Mouse (Mus musculus) hindbrain, postnatal 0 days (tissue): ENCODE data around the gene Pnkp. TPM values are rescaled to one million over a fixed set of nuclear protein-coding genes. Genes with fewer than 3 reads are reported as not detected.
A peak's percentile ranks its signal among the peaks of the same experiment; 100 is the strongest.

Experiments used
- ATAC-seq: fragments of 200-750 bp; cut with Nextera tagmentation; 2 replicates; pipeline ENCODE4 v1.8.0; 2017; ENCODE audit warnings: mild to moderate bottlenecking, moderate TSS enrichment, moderate library complexity
- DNase-seq: peaks from one replicate; pipeline ENCODE4 v3.0.0-alpha.2; 2015; ENCODE audit warnings: low spot score
- H3K27ac ChIP-seq: fragments of 300-500 bp; sonication (generic); 2 replicates; pipeline ENCODE4 v1.5.1; 2014; ENCODE audit warnings: mild to moderate bottlenecking
- H3K27me3 ChIP-seq: fragments of 300-500 bp; sonication (generic); 2 replicates; pipeline ENCODE4 v1.6.1; 2014; ENCODE audit warnings: low read length, mixed read lengths; ENCODE audit not compliant: insufficient read depth
- H3K36me3 ChIP-seq: fragments of 300-500 bp; sonication (generic); 2 replicates; pipeline ENCODE4 v1.6.1; 2014; ENCODE audit warnings: low read length, mixed read lengths; ENCODE audit not compliant: insufficient read depth
- H3K4me1 ChIP-seq: fragments of 300-500 bp; sonication (generic); 2 replicates; pipeline ENCODE4 v1.6.1; 2014; ENCODE audit warnings: antibody characterized with exemption, low read length, mixed read lengths; ENCODE audit not compliant: insufficient read depth
- H3K4me2 ChIP-seq: fragments of 300-500 bp; sonication (generic); 2 replicates; pipeline ENCODE4 v1.6.1; 2014; ENCODE audit warnings: low read depth, mild to moderate bottlenecking, low read length, moderate library complexity, mixed read lengths
- H3K4me3 ChIP-seq: fragments of 300-500 bp; sonication (generic); 2 replicates; pipeline ENCODE4 v1.5.1; 2014; ENCODE audit warnings: low read length
- H3K9ac ChIP-seq: fragments of 300-500 bp; sonication (generic); replicated peaks from 2 replicates; pipeline ENCODE4 v1.6.1; 2014; ENCODE audit warnings: mild to moderate bottlenecking, low read length, moderate library complexity, mixed read lengths
- H3K9me3 ChIP-seq: fragments of 300-500 bp; sonication (generic); 2 replicates; pipeline ENCODE4 v1.6.1; 2016; ENCODE audit warnings: low read length, mixed read lengths
- CTCF ChIP-seq: IDR thresholded peaks from 2 replicates; pipeline ENCODE4 v1.5.1; 2016; ENCODE audit warnings: antibody characterized with exemption, control low read depth, low read depth
- WGBS: fragments of 180-500 bp; shearing (Covaris S2); extraction: QIAGEN DNeasy Blood & Tissue Kit; methylation state at CpG from one replicate; pipeline ENCODE4 v1.1.7; 2014; 5-methylcytosine and 5-hydroxymethylcytosine counted together
- polyA plus RNA-seq: library from polyadenylated mRNA; unstranded; fragments of >200 nt; fragmentation: Nextera tagmentation; extraction: Ambion mirVana; gene quantifications from 2 replicates; pipeline ENCODE4 v1.2.1, GENCODE M21; 2015
- total RNA-seq: library from RNA; depleted of rRNA; stranded (reverse); fragments of >200 nt; gene quantifications from 2 replicates; pipeline ENCODE4 v1.2.3, GENCODE M21; 2014; rRNA removed

The Pnkp gene
- total RNA-seq (22.9 and 47.1 TPM in 2 replicates), polyA plus RNA-seq (35.7 and 37.5 TPM in 2 replicates)

DNA sequence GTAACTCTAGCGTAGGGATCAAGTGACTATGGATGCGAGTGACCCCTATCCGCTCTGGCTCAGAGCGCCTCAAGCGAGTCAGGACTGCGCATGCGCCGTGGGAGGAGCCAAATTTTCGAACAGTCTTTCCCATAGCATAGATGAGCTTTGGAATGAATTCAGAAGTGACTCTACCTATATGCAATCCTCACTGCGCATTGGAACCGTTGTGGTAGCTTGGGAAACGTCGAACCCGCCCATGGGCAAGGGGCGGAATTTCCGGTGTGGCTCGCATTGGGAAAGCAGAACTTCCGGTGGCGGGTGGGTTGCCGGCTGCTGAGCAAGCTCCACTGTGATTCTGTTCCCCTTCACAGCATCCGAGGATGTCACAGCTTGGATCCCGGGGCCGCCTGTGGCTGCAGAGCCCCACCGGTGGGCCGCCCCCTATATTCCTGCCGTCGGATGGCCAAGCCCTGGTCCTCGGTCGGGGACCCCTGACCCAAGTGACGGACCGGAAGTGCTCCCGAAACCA lies at the start of gene Pnkp:
TSS of gene Pnkp (plus strand) at position 98 of the 511 bp plus-strand sequence.
- Histone ChIP-seq H3K9ac (peak within 1 kb of the TSS; percentile 70), H3K4me2 (peak within 1 kb of the TSS; percentile 66), H3K9me3 (no peaks in the 10 kb centered on the region), H3K27ac (peak within 1 kb of the TSS; percentile 90), H3K4me1 (peaks cover 12% of the 10 kb centered on the region), H3K36me3 (peaks cover 9% of the 10 kb centered on the region; the same call in 1 of the 2 replicates), H3K4me3 (peak within 1 kb of the TSS; percentile 57), H3K27me3 (no peaks in the 10 kb centered on the region)
- peak; percentile 36 for TF ChIP-seq CTCF
- under 1% methylated on average over 32 of the region's 32 CpGs for WGBS
- peak; percentile 77 for ATAC-seq
- peak; percentile 95 for DNase-seq

DNA sequence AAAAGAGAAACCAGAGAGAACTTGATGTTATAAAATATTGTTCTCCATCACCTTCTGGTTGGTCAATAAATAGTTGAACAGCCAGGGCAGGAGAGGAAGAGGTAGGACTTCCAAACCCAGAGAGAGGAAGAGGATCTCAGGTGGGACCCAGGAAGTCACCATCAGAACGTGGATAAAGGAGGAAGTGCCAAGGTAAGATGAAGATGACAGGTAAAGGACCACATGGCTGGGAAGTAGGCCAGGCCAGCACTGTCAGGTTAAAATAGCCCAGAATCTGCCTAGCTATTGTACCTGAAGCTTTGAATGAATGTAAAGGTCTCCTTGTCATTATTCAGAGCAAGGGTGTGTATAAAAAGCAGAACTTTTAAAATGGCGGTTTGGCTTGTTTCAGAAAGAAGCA lies 48.0 kb upstream of the Pnkp start:
- Histone ChIP-seq H3K4me2 (no peak overlapping the region), H3K9ac (no peak overlapping the region), H3K4me1 (no peaks in the 10 kb centered on the region), H3K27me3 (no peaks in the 10 kb centered on the region), H3K36me3 (no peaks in the 10 kb centered on the region), H3K9me3 (no peaks in the 10 kb centered on the region), H3K27ac (no peak overlapping the region), H3K4me3 (no peak overlapping the region)
- WGBS: 85% methylated on average over 2 of the region's 2 CpGs
- no peak for DNase-seq
- no peak for TF ChIP-seq CTCF
- no peak for ATAC-seq

DNA sequence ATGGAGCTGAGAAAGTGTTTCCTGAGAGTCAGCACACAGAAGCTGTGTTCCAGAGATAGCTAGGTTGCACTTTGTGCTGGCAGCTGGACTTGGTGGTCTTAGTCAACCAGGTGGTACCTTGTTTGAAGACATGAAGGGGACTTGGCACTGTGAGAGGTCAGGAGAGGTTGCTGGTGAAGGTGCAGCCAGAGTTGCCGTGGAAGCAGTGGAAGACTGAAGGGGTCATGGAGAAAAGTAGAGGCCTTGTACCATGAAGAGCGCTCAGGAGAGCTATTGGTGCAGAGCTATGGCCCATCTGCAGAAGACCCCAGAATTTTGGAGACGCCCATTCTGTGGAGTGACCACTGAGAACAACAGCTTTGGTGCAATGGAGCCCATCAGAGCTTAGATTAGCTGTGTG lies 47.5 kb upstream of the Pnkp start:
- TF ChIP-seq CTCF: no peak
- no peak overlapping the region for H3K9ac ChIP-seq
- no peak overlapping the region for H3K4me2 ChIP-seq
- no peaks in the 10 kb centered on the region for H3K9me3 ChIP-seq
- H3K27me3 ChIP-seq: no peaks in the 10 kb centered on the region
- H3K4me3 ChIP-seq: no peak overlapping the region
- H3K4me1 ChIP-seq: no peaks in the 10 kb centered on the region
- no peak for ATAC-seq
- H3K36me3 ChIP-seq: no peaks in the 10 kb centered on the region
- H3K27ac ChIP-seq: no peak overlapping the region
- WGBS: 87% methylated on average over 3 of the region's 3 CpGs
- DNase-seq: no peak

DNA sequence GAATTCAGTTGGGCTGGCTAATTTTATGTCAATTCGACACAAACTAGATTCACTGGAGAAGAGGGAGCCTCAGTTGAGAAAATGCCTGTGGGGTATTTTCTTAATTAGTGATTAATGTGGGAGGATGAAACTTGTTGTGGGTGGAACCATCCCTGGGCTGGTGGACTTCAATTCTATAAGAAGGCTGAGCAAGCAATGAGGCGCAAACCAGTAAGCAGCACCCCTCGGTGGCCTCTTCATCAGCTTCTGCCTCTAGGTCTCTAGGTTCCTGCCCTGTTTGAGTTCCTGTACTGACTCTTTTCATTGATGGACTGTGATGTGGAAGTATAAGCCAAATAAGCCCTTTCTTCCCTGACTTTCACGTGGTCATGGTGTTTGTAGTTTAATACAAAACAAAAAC lies 46.6 kb upstream of the Pnkp start:
- no peak for TF ChIP-seq CTCF
- no peak for DNase-seq
- Histone ChIP-seq H3K9me3 (no peaks in the 10 kb centered on the region), H3K4me1 (0 out of 2 replicates have a peak, but pooled peaks cover 3% of the 10 kb centered on the region), H3K4me2 (no peak overlapping the region), H3K4me3 (no peak overlapping the region), H3K36me3 (no peaks in the 10 kb centered on the region), H3K9ac (no peak overlapping the region), H3K27ac (no peak overlapping the region), H3K27me3 (no peaks in the 10 kb centered on the region)
- ATAC-seq: no peak
- WGBS: 80% methylated on average over 4 of the region's 4 CpGs

DNA sequence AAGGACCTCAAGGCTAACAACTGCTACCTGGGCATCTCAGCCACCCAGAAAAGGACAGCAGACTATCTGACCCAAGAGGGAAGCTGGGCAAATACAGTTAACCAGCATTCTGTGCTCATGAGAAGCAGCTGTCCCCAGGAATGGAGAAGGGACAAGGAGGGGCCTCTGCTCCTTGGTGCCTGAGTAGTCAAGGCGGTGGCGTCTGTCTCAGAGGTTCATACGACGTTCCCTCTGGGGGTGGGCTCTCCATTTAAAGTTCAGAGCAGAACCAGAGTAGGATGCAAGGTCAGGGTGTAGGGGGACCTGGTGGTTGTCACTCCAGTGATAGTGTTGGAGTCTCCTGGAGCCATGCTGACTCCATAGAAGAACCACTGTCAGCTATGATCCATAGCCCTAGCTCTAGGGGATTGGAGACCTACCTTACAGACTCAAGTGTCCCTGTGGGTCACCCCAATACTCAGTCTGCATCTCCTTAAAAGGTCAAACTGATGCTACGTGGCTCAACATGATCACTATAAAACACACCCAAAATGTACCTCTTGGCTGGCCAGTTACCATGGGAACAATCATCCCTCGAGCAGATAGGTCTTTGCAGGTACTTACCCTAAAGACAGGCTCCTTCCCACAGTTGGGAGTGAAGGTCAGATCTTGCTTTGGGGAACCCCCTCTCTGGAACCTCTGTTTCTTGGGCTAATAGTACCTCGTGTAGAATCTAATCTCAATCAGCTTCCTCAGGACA lies 46.0 kb upstream of the Pnkp start:
- Histone ChIP-seq H3K4me2 (no peak overlapping the region), H3K4me3 (no peak overlapping the region), H3K4me1 (0 out of 2 replicates have a peak, but pooled peaks cover 3% of the 10 kb centered on the region), H3K9me3 (no peaks in the 10 kb centered on the region), H3K36me3 (no peaks in the 10 kb centered on the region), H3K27ac (no peak overlapping the region), H3K27me3 (no peaks in the 10 kb centered on the region), H3K9ac (no peak overlapping the region)
- 92% methylated on average over 7 of the region's 7 CpGs for WGBS
- ATAC-seq (no peak), DNase-seq (no peak)
- TF ChIP-seq CTCF: no peak

DNA sequence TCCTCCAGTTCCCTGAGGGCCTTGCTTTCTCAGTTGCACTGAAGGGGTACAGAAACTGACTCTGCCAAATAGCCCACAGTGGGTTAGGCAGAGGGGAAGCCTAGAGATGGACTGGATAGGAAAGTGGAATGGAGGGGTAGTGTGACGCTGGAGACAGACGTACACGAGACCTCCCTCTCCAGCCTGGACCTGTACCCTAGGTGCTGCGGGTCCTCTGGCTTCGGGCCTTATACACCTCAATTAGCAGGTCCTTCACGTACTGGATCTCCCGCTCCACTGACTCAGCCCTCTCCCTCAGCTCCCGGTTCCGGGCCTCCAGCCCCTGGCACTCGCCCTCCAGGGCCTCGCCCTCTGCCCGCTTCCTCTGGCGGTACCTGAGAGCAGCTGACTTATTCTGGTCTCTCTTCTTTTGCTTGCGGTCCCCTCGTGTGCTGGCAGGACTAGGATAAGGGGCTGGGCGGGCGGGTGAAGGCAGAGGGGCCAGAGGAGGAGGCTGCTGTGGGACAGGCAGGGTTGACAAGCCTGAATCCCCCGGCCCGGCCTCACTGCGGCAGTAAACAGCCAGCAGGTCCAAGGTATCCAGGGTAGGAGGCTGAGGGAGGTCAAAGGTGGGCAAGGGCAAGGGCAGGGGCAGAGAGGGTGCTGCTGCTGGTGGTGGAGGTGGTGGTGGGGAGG lies 44.2 kb upstream of the Pnkp start:
- ATAC-seq (no peak), DNase-seq (no peak)
- 90% methylated on average over 20 of the region's 20 CpGs for WGBS
- peaks cover 11% of the 10 kb centered on the region for H3K4me1 ChIP-seq
- no peaks in the 10 kb centered on the region for H3K9me3 ChIP-seq
- H3K27ac ChIP-seq: no peak overlapping the region
- H3K27me3 ChIP-seq: no peaks in the 10 kb centered on the region
- no peak overlapping the region for H3K9ac ChIP-seq
- no peaks in the 10 kb centered on the region for H3K36me3 ChIP-seq
- H3K4me3 ChIP-seq: no peak overlapping the region
- H3K4me2 ChIP-seq: no peak overlapping the region
- no peak for TF ChIP-seq CTCF

DNA sequence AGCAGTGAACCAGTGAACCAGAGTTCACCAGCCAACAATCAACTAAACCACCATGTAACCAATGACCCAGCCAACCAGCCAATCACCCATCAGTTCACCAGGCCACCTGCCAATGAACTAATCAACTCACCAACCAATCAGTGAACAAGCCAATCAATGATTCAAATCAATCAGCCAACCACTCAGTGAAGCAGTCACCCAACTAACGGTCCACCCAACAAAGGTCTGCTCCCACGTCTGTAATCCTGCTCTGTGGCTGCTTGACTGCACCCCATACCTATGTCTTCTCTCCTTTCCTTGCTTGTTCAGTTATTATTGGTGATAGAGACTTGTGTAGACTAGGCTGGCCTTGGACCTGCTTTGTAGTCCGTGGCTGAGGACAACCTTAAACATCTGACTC lies 43.0 kb upstream of the Pnkp start:
- DNase-seq (no peak), ATAC-seq (no peak)
- no peaks in the 10 kb centered on the region for H3K36me3 ChIP-seq
- H3K27me3 ChIP-seq: no peaks in the 10 kb centered on the region
- H3K4me1 ChIP-seq: peaks cover 21% of the 10 kb centered on the region
- no peak overlapping the region for H3K27ac ChIP-seq
- H3K9ac ChIP-seq: no peak overlapping the region
- H3K4me3 ChIP-seq: no peak overlapping the region
- WGBS: 95% methylated on average over 3 of the region's 3 CpGs
- H3K4me2 ChIP-seq: no peak overlapping the region
- no peak for TF ChIP-seq CTCF
- no peaks in the 10 kb centered on the region for H3K9me3 ChIP-seq
